Mouse (Mus musculus): Measurements from ENCODE around the gene Gm10945. TPM values are rescaled to one million over a fixed set of nuclear protein-coding genes. Genes with fewer than 3 reads are reported as not detected.

Gm10945 gene
- polyA plus RNA-seq, 1 experiment = not detected

- no peak overlapping the region for H3K4me3 ChIP-seq (ENCODE audit: control insufficient read depth, low read depth, low read length)
- no peak overlapping the region for H3K27ac ChIP-seq (ENCODE audit: control insufficient read depth, insufficient read depth, low read depth, low read length)
- TF ChIP-seq CTCF (IDR thresholded peaks at IDR 0.05; ENCODE audit: control insufficient read depth, insufficient read depth, insufficient replicate concordance, low read depth, low read length) (no peak), POLR2A (IDR thresholded peaks at IDR 0.05; ENCODE audit: control insufficient read depth, low read depth, low read length) (no peak)
- H3K27me3 ChIP-seq (ENCODE audit: control insufficient read depth, insufficient read depth, low read length) = no peaks in the 10 kb centered on the region
- no peaks in the 10 kb centered on the region for H3K36me3 ChIP-seq (ENCODE audit: control insufficient read depth, insufficient read depth, low read length)
- H3K4me1 ChIP-seq (ENCODE audit: control insufficient read depth, insufficient read depth, low read length) = no peaks in the 10 kb centered on the region
Measured at GRCm38 (mm10) chr10:6717181-6717948, 44.2 kb downstream of the Gm10945 start.

GRCm38 (mm10) chr10:6705226-6705885, 56.2 kb downstream of the Gm10945 start:
- H3K27me3 ChIP-seq (ENCODE audit: control insufficient read depth, insufficient read depth, low read length) = no peaks in the 10 kb centered on the region
- H3K27ac ChIP-seq (ENCODE audit: control insufficient read depth, insufficient read depth, low read depth, low read length) = no peak overlapping the region
- TF ChIP-seq CTCF (IDR thresholded peaks at IDR 0.05; ENCODE audit: control insufficient read depth, insufficient read depth, insufficient replicate concordance, low read depth, low read length) = no peak
- TF ChIP-seq POLR2A (IDR thresholded peaks at IDR 0.05; ENCODE audit: control insufficient read depth, low read depth, low read length) = no peak
- no peak overlapping the region for H3K4me3 ChIP-seq (ENCODE audit: control insufficient read depth, low read depth, low read length)
- no peaks in the 10 kb centered on the region for H3K36me3 ChIP-seq (ENCODE audit: control insufficient read depth, insufficient read depth, low read length)
- H3K4me1 ChIP-seq (ENCODE audit: control insufficient read depth, insufficient read depth, low read length) = no peaks in the 10 kb centered on the region

- no peaks in the 10 kb centered on the region; the same call in 1 of the 2 replicates for H3K4me1 ChIP-seq (ENCODE audit: control insufficient read depth, insufficient read depth, low read length)
- H3K27ac ChIP-seq (ENCODE audit: control insufficient read depth, insufficient read depth, low read depth, low read length) = no peak overlapping the region
- H3K4me3 ChIP-seq (ENCODE audit: control insufficient read depth, low read depth, low read length) = no peak overlapping the region
- TF ChIP-seq POLR2A (IDR thresholded peaks at IDR 0.05; ENCODE audit: control insufficient read depth, low read depth, low read length) = no peak
- TF ChIP-seq CTCF (IDR thresholded peaks at IDR 0.05; ENCODE audit: control insufficient read depth, insufficient read depth, insufficient replicate concordance, low read depth, low read length) = peak; percentile 80; the same call in 1 of the 2 replicates
- H3K36me3 ChIP-seq (ENCODE audit: control insufficient read depth, insufficient read depth, low read length) = no peaks in the 10 kb centered on the region
- H3K27me3 ChIP-seq (ENCODE audit: control insufficient read depth, insufficient read depth, low read length) = no peaks in the 10 kb centered on the region
Measured at GRCm38 (mm10) chr10:6694218-6694850, 67.2 kb downstream of the Gm10945 start.

Other genes with a start within 250 kb of the Gm10945 start
- gene Oprm1, start 3.3 kb downstream of the Gm10945 start, polyA plus RNA-seq (2012; rRNA removed) = 0.08 and 0.09 TPM in 2 replicates

Measured in testis, adult 2 months (tissue).